Mouse (Mus musculus) testis, postnatal 14 days (tissue): ENCODE results near the gene Col8a2.
A peak's percentile ranks its signal among the peaks of the same experiment; 100 is the strongest.

Experiments used
- DNase-seq: peaks from one replicate; pipeline ENCODE4 v3.0.0; 2021; ENCODE audit warnings: low spot score

Col8a2 gene

GRCm38 (mm10) chr4:126286492-126286891, at the start of gene Col8a2:
TSS of gene Col8a2 (plus strand) at chr4:126286793.
- DNase-seq: no peak

GRCm38 (mm10) chr4:126237721-126238242, 48.8 kb upstream of the Col8a2 start:
- DNase-seq: no peak

- no peak for DNase-seq
Measured at GRCm38 (mm10) chr4:126239862-126240475, 46.6 kb upstream of the Col8a2 start.

GRCm38 (mm10) chr4:126241956-126242355, 44.6 kb upstream of the Col8a2 start:
- DNase-seq: no peak

- no peak for DNase-seq
Measured at GRCm38 (mm10) chr4:126242510-126242909, 44.1 kb upstream of the Col8a2 start.

- DNase-seq: no peak
Measured at GRCm38 (mm10) chr4:126246202-126246889, 40.2 kb upstream of the Col8a2 start.

GRCm38 (mm10) chr4:126248261-126248868, 38.2 kb upstream of the Col8a2 start:
- DNase-seq: no peak

- no peak for DNase-seq
Measured at GRCm38 (mm10) chr4:126250659-126251058, 35.9 kb upstream of the Col8a2 start.

- DNase-seq: no peak
Measured at GRCm38 (mm10) chr4:126251655-126252254, 34.8 kb upstream of the Col8a2 start.

- no peak for DNase-seq
Measured at GRCm38 (mm10) chr4:126252411-126253237, 34.0 kb upstream of the Col8a2 start.

- no peak for DNase-seq
Measured at GRCm38 (mm10) chr4:126253637-126254272, 32.8 kb upstream of the Col8a2 start.

GRCm38 (mm10) chr4:126254315-126255112, 32.1 kb upstream of the Col8a2 start:
- no peak for DNase-seq

- DNase-seq: peak; percentile 49
Measured at GRCm38 (mm10) chr4:126255113-126256001, 31.2 kb upstream of the Col8a2 start.

- DNase-seq: peak; percentile 85
Measured at GRCm38 (mm10) chr4:126256131-126256791, 30.3 kb upstream of the Col8a2 start, which contains the start of gene Map7d1. TSS of gene Map7d1 (minus strand) at chr4:126256343.

- DNase-seq: peak; percentile 46
Measured at GRCm38 (mm10) chr4:126256967-126257881, 29.4 kb upstream of the Col8a2 start.

GRCm38 (mm10) chr4:126259063-126259462, 27.5 kb upstream of the Col8a2 start:
- DNase-seq: no peak

- peak; percentile 77 for DNase-seq
Measured at GRCm38 (mm10) chr4:126259523-126260160, 27.0 kb upstream of the Col8a2 start.
